Mouse (Mus musculus) C2C12 (cell line): ENCODE data around the gene Stac. TPM values are rescaled to one million over a fixed set of nuclear protein-coding genes. Genes with fewer than 3 reads are reported as not detected.
A peak's percentile ranks its signal among the peaks of the same experiment; 100 is the strongest.

ENCODE experiments used
- H3K27me3 ChIP-seq: one replicate; pipeline ENCODE4 v1.6.1; 2011; ENCODE audit not compliant: control insufficient read depth, insufficient read depth, insufficient read length
- H3K36me3 ChIP-seq: one replicate; pipeline ENCODE4 v1.6.1; 2011; ENCODE audit not compliant: control insufficient read depth, insufficient read depth
- H3K4me3 ChIP-seq: one replicate; pipeline ENCODE4 v1.5.1; 2011; ENCODE audit warnings: mild to moderate bottlenecking, control low read depth; ENCODE audit not compliant: poor library complexity, insufficient read depth, severe bottlenecking
- H3K79me2 ChIP-seq: one replicate; pipeline ENCODE4 v1.6.1; 2011; ENCODE audit not compliant: control insufficient read depth, insufficient read depth
- H3K79me3 ChIP-seq: one replicate; pipeline ENCODE4 v1.6.1; 2011; ENCODE audit warnings: low read depth, control low read depth
- H3ac ChIP-seq: one replicate; pipeline ENCODE3; 2011; ENCODE audit warnings: low read depth; ENCODE audit not compliant: control insufficient read depth, insufficient read length
- CEBPB ChIP-seq: IDR thresholded peaks from one replicate; pipeline ENCODE4 v1.6.1; 2011; ENCODE audit warnings: low read depth, mild to moderate bottlenecking, control low read depth, moderate library complexity
- CTCF ChIP-seq: IDR thresholded peaks from one replicate; pipeline ENCODE4 v1.5.1; 2011; ENCODE audit not compliant: control insufficient read depth, insufficient read depth, insufficient read length
- FOSL1 ChIP-seq: IDR thresholded peaks from one replicate; pipeline ENCODE4 v1.8.0; 2011; ENCODE audit warnings: mild to moderate bottlenecking, low read length; ENCODE audit not compliant: poor library complexity, insufficient read depth, severe bottlenecking
- MAX ChIP-seq: IDR thresholded peaks from one replicate; pipeline ENCODE4 v1.6.1; 2011; ENCODE audit warnings: mild to moderate bottlenecking, control low read depth
- MYOD1 ChIP-seq: IDR thresholded peaks from one replicate; pipeline ENCODE4 v1.6.1; 2011; ENCODE audit warnings: low read depth; ENCODE audit not compliant: control insufficient read depth, insufficient read length
- MYOG ChIP-seq: IDR thresholded peaks from one replicate; pipeline ENCODE4 v1.6.1; 2011; ENCODE audit not compliant: control insufficient read depth, insufficient read length; ENCODE audit errors: extremely low read depth
- USF1 ChIP-seq: IDR thresholded peaks from one replicate; pipeline ENCODE4 v1.6.1; 2011; ENCODE audit warnings: low read depth, mild to moderate bottlenecking, control low read depth, moderate library complexity
- polyA plus RNA-seq: library from polyadenylated mRNA; unstranded; fragments of >200 nt; fragmentation: generic; extraction: Trizol; gene quantifications from one replicate; pipeline ENCODE4 v1.2.1, GENCODE M21; 2012; ENCODE audit warnings: missing spikeins

Gene Stac
- polyA plus RNA-seq, 1 experiment: 0.25 TPM

DNA sequence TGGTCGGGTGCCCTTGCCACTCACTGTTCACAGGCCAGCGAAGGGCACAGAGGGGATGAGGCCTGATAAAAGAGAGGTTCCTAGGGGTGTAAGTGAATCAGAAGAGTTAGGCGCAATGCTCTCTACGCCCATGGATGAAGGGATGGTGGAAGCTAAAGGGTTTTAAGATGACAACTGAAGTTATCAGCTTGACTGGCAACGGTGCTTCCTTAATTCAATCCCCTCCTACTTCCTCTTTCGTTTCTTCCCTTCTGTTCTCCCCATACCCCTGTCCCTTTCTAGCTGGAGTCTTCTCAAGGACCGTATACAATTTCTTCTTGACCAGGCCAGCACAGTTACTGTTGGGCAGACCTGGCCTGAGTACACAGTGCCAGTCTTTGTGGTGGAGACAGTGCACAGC is 126.9 kb downstream of the Stac start:
- H3K4me3 ChIP-seq: no peak overlapping the region
- H3ac ChIP-seq: no peak overlapping the region
- no peaks in the 10 kb centered on the region for H3K27me3 ChIP-seq
- no peak for TF ChIP-seq MYOG
- no peak for TF ChIP-seq MYOD1
- TF ChIP-seq FOSL1: no peak
- TF ChIP-seq MAX: no peak
- TF ChIP-seq USF1: no peak
- no peak for TF ChIP-seq CTCF
- no peak for TF ChIP-seq CEBPB
- H3K79me2 ChIP-seq: no peaks in the 10 kb centered on the region
- no peaks in the 10 kb centered on the region for H3K36me3 ChIP-seq
- H3K79me3 ChIP-seq: no peaks in the 10 kb centered on the region

DNA sequence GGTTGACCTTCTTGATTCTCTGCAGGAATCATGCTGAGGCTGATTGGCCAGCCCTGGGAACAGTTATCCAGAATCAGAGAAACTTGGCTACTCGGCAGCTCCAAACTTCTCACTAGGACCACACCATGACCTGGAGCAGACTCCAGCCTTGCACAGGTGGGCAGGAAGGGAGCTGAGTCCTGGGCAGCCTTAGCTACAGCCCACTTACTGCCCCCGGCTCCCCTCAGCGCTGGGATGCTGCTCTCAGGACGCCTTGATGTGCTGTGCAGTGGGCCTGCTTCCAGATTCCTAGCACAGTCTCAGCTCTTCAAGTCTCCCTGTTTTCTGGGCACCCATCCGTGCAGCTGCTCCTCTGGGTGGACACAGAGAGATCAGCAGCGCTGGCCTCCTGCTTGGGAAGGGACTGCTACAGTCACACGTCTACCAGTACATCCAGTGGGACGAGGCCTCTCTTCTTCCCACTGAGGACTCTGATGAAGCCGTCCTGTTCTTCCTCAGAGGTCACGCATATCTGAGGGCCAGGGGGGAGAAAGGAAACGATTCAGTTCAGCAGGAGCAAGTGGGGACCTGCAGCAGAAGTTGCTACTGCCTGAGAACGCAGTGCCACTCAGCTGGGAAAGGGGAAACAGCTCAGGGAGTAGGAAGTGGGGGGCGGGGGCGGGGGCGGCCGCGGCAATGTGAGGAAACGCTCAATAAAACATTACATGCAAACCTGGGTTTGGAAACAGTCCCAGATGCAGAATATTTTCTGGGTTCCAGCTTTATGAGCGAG is 127.7 kb downstream of the Stac start:
- TF ChIP-seq MYOG: no peak
- no peak for TF ChIP-seq USF1
- TF ChIP-seq CTCF: no peak
- TF ChIP-seq CEBPB: no peak
- no peak for TF ChIP-seq MYOD1
- TF ChIP-seq MAX: no peak
- TF ChIP-seq FOSL1: no peak

DNA sequence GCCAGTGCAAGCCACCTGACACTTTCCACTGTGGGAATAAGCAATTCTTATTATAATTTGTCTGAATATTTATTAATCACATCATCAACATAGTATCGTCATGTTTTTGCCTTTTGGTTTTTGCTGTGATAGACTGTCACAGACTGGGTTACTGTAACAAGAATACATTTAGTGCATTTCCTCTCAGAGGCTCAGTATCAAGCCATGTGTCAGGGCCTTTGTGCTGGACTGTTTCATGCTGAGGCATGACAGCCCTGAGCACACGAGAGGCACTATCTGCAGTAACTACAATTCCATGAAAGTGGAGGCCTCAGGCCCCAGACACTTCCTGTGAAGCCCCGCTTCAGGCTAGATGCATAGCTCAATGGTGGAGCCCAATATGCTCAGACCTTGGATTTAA is 133.4 kb downstream of the Stac start:
- TF ChIP-seq MYOG (no peak), MYOD1 (no peak), MAX (no peak)
- Histone ChIP-seq H3K36me3 (no peaks in the 10 kb centered on the region), H3K27me3 (no peaks in the 10 kb centered on the region), H3ac (no peak overlapping the region), H3K4me3 (no peak overlapping the region), H3K79me2 (no peaks in the 10 kb centered on the region), H3K79me3 (no peaks in the 10 kb centered on the region)

More for the DNA sequence above, 127.7 kb downstream of the Stac start:
- no peaks in the 10 kb centered on the region for H3K79me2 ChIP-seq
- no peak overlapping the region for H3K4me3 ChIP-seq
- H3K27me3 ChIP-seq: no peaks in the 10 kb centered on the region
- no peaks in the 10 kb centered on the region for H3K36me3 ChIP-seq
- H3ac ChIP-seq: no peak overlapping the region
- H3K79me3 ChIP-seq: no peaks in the 10 kb centered on the region

DNA sequence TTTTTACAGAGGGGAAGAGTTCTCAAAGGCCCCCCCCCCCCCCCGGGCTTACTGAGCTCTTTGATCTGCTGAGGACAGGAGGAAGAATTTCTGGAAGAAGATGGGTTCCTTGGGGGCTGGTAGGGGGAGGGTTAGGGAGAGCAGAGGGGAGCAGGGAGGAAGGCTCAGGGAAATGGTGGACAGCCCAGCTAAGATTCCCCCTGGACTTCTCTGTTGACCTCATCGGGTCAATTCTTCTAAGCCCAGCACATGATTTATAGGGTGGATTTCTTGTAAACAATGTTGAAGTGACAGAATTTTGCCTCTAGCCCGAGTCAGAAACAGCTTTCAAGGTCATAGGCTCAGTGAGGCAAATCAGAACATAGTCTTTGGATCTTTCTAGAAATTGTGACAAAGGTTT is 137.3 kb downstream of the Stac start:
- no peak for TF ChIP-seq MYOD1
- TF ChIP-seq USF1: no peak
- no peak for TF ChIP-seq FOSL1
- no peak for TF ChIP-seq MAX
- TF ChIP-seq MYOG: no peak
- TF ChIP-seq CEBPB: no peak
- no peak for TF ChIP-seq CTCF
- no peaks in the 10 kb centered on the region for H3K79me3 ChIP-seq
- no peak overlapping the region for H3K4me3 ChIP-seq
- H3ac ChIP-seq: no peak overlapping the region
- no peaks in the 10 kb centered on the region for H3K36me3 ChIP-seq
- H3K27me3 ChIP-seq: no peaks in the 10 kb centered on the region
- no peaks in the 10 kb centered on the region for H3K79me2 ChIP-seq

DNA sequence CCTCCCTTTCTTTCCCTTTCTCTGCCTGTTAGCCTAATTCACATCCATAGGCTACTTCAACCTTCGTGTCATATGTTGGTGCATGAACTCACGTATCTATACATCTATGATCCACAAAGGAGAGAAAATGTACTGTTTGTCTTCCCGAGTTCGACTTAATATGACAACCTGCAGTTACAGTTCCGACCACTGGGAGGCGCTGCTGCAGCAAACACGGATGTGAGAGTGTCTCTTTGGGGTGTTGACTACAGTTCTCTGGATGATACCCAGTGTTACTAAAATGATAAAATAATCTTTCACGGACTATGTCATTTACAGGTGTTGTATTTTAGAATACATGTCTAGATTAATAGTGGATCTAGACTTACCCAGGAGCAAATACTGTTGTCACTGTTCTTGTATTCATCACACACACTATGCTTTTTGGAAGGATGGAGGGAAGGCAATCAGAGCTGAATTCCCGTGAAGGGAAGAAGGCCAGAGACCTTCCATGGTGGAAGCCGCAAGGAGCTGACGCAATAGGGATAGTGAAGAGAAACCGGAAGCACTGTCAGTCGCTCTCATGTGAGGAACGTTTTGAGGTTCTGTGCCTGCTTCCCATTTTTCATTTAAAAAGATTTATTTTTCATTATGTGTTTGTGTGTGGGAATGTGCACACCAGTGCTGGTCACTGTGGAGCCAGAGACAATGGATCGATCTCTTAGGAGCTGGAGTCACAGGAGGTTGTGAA is 138.5 kb downstream of the Stac start:
- no peak for TF ChIP-seq CEBPB
- TF ChIP-seq CTCF: peak; percentile 26
- Histone ChIP-seq H3K79me3 (no peaks in the 10 kb centered on the region), H3ac (no peak overlapping the region), H3K4me3 (no peak overlapping the region), H3K79me2 (no peaks in the 10 kb centered on the region), H3K27me3 (no peaks in the 10 kb centered on the region), H3K36me3 (no peaks in the 10 kb centered on the region)

DNA sequence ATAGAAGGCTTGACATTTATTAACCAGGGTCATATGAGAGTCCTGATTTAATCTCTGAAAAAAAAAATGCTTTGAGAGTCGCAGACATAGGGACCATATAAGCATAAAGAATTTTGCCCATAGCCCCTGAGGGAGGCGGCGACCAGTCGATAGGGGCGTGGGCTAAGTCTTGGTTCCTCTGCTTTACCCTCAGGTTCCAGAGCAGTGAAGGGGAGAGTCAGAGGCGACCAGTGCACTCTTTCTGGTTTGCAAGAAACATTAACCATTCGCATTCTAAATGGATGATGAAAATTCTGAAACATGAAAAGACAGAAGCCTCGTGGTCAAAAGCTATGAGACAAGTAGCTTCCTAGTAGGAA is 139.2 kb downstream of the Stac start:
- H3K79me3 ChIP-seq: no peaks in the 10 kb centered on the region
- no peak overlapping the region for H3K4me3 ChIP-seq
- TF ChIP-seq FOSL1 (no peak), USF1 (no peak), MYOG (no peak), MAX (no peak), CEBPB (no peak), CTCF (no peak), MYOD1 (no peak)
- no peaks in the 10 kb centered on the region for H3K79me2 ChIP-seq
- H3ac ChIP-seq: no peak overlapping the region
- H3K27me3 ChIP-seq: no peaks in the 10 kb centered on the region
- H3K36me3 ChIP-seq: no peaks in the 10 kb centered on the region
